Mouse (Mus musculus) neural tube, embryonic 12.5 days (tissue): ENCODE measurements around the gene Rab1b. TPM values are rescaled to one million over a fixed set of nuclear protein-coding genes. Genes with fewer than 3 reads are reported as not detected.
"Not testable (repeated sequence)": the region's sequence is repeated elsewhere in the genome, so short reads cannot be mapped to it uniquely, and the experiment has no call there.

Experiments used
- ATAC-seq: fragments of 200-750 bp; cut with Nextera tagmentation; 2 replicates; pipeline ENCODE4 v1.8.0; 2017; ENCODE audit warnings: low read depth, mild to moderate bottlenecking, moderate TSS enrichment, moderate library complexity; ENCODE audit not compliant: low FRiP score
- H3K27ac ChIP-seq: fragments of 300-500 bp; sonication (generic); 2 replicates; pipeline ENCODE4 v1.5.1; 2016
- H3K27me3 ChIP-seq: fragments of 300-500 bp; sonication (generic); replicated peaks from 2 replicates; pipeline ENCODE4 v1.6.1; 2016; ENCODE audit warnings: mild to moderate bottlenecking
- H3K36me3 ChIP-seq: fragments of 300-500 bp; sonication (generic); 2 replicates; pipeline ENCODE4 v1.6.1; 2016; ENCODE audit warnings: mild to moderate bottlenecking
- H3K4me1 ChIP-seq: fragments of 300-500 bp; sonication (generic); 2 replicates; pipeline ENCODE4 v1.6.1; 2016
- H3K4me2 ChIP-seq: fragments of 300-500 bp; sonication (generic); replicated peaks from 2 replicates; pipeline ENCODE4 v1.6.1; 2016; ENCODE audit warnings: mild to moderate bottlenecking
- H3K4me3 ChIP-seq: fragments of 300-500 bp; sonication (generic); 2 replicates; pipeline ENCODE4 v1.5.1; 2016
- H3K9ac ChIP-seq: fragments of 300-500 bp; sonication (generic); 2 replicates; pipeline ENCODE4 v1.6.1; 2016; ENCODE audit warnings: mild to moderate bottlenecking
- H3K9me3 ChIP-seq: fragments of 300-500 bp; sonication (generic); 2 replicates; pipeline ENCODE4 v1.6.1; 2016; ENCODE audit warnings: mild to moderate bottlenecking
- WGBS: fragments of 180-500 bp; shearing (Covaris S2); methylation state at CpG from one replicate; pipeline ENCODE4 v1.1.7; 2016; 5-methylcytosine and 5-hydroxymethylcytosine counted together
- polyA plus RNA-seq: library from polyadenylated mRNA; unstranded; fragments of >200 nt; fragmentation: Nextera tagmentation; extraction: Ambion mirVana; gene quantifications from 2 replicates; pipeline ENCODE4 v1.2.1, GENCODE M21; 2016

Rab1b gene
- 245 and 247 TPM in 2 replicates for polyA plus RNA-seq

DNA sequence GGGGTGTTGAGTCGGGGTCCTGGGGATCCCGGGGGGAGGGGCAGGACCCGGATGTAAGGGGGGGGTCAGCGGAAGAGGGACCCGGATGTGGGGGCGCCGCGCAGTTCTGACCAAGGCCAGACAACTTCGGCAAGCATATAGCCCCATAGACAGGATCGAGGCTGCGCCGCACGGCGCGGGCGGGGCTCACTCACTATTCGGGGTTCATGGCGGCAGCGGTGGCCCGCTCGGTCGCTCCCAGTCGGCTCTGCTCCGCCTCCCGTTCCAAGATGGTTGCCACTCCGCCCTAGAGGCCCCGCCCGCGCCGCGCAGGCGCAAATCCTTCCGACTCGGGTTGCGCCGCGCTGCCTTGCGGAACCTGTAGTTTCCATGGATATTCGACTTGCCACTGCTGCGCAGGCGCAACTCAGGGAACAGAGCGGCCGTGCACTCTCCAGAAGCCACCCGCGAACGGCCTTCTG is at the start of gene Rab1b:
Gene Rab1b, minus strand, starts transcription at position 342 of the 461 bp plus-strand sequence.
- Histone ChIP-seq H3K27ac (peak within 1 kb of the TSS; percentile 86), H3K36me3 (peaks cover 79% of the 10 kb centered on the region), H3K4me1 (peaks cover 10% of the 10 kb centered on the region), H3K4me2 (peak within 1 kb of the TSS; percentile 78), H3K9ac (peak within 1 kb of the TSS; percentile 80), H3K9me3 (no peaks in the 10 kb centered on the region), H3K4me3 (peak within 1 kb of the TSS; percentile 65), H3K27me3 (no peaks in the 10 kb centered on the region)
- WGBS = under 1% methylated on average over 46 of the region's 46 CpGs
- ATAC-seq = peak; percentile 94

GRCm38 (mm10) chr19:5152261-5152660 is 45.4 kb upstream of the Rab1b start:
- H3K4me2 ChIP-seq = no peak overlapping the region
- H3K9ac ChIP-seq = no peak overlapping the region
- H3K9me3 ChIP-seq = no peaks in the 10 kb centered on the region
- no peak overlapping the region for H3K27ac ChIP-seq
- H3K4me1 ChIP-seq = no peaks in the 10 kb centered on the region
- no peak overlapping the region for H3K4me3 ChIP-seq
- 87% methylated on average over 6 of the region's 6 CpGs for WGBS
- ATAC-seq = no peak
- H3K27me3 ChIP-seq = no peaks in the 10 kb centered on the region
- H3K36me3 ChIP-seq = peaks cover 8% of the 10 kb centered on the region

DNA sequence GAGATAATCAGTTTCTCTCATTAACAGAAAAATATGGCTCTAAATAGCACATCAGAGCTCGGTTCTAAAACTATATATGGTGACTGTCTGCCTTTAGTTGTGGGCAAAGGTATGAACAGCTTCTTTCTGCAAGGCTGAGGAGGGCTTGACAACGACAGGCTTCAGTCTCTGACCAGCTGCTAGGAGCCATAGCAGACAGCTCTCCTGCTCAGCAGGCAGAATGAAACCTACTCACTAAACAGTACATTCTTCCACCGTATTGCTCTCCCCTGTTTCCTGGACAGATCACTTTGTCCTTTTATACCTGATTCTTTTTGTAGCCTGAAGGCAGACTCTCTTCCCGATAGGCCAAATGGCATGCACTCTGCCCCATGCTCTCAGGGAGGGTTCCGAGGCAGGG is 44.9 kb upstream of the Rab1b start:
- Histone ChIP-seq H3K9me3 (no peaks in the 10 kb centered on the region), H3K27ac (no peak overlapping the region), H3K4me3 (no peak overlapping the region), H3K9ac (no peak overlapping the region), H3K4me1 (no peaks in the 10 kb centered on the region), H3K27me3 (no peaks in the 10 kb centered on the region), H3K36me3 (peaks cover 9% of the 10 kb centered on the region), H3K4me2 (no peak overlapping the region)
- ATAC-seq = no peak
- WGBS = 87% methylated on average over 5 of the region's 5 CpGs

GRCm38 (mm10) chr19:5151331-5151730 is 44.5 kb upstream of the Rab1b start:
- peaks cover 11% of the 10 kb centered on the region for H3K36me3 ChIP-seq
- H3K4me2 ChIP-seq = no peak overlapping the region
- WGBS = 45% methylated on average over 3 of the region's 3 CpGs
- no peak overlapping the region for H3K9ac ChIP-seq
- H3K4me1 ChIP-seq = no peaks in the 10 kb centered on the region
- H3K9me3 ChIP-seq = no peaks in the 10 kb centered on the region
- no peak for ATAC-seq
- H3K27ac ChIP-seq = no peak overlapping the region
- H3K27me3 ChIP-seq = no peaks in the 10 kb centered on the region
- no peak overlapping the region for H3K4me3 ChIP-seq

- Histone ChIP-seq H3K4me2 (no peak overlapping the region), H3K4me3 (no peak overlapping the region), H3K27ac (no peak overlapping the region), H3K27me3 (no peaks in the 10 kb centered on the region), H3K9ac (no peak overlapping the region), H3K4me1 (no peaks in the 10 kb centered on the region), H3K36me3 (peaks cover 19% of the 10 kb centered on the region), H3K9me3 (no peaks in the 10 kb centered on the region)
- no peak for ATAC-seq
- WGBS = 90% methylated on average over 6 of the region's 6 CpGs
Measured at GRCm38 (mm10) chr19:5150358-5150757, 43.5 kb upstream of the Rab1b start.

GRCm38 (mm10) chr19:5149041-5149440 is 42.2 kb upstream of the Rab1b start:
- not testable (repeated sequence) for H3K4me3 ChIP-seq, H3K9ac ChIP-seq, H3K4me2 ChIP-seq, H3K27ac ChIP-seq, H3K27me3 ChIP-seq, ATAC-seq, H3K9me3 ChIP-seq, H3K4me1 ChIP-seq
- WGBS = 81% methylated on average over 5 of the region's 6 CpGs
- peaks cover 30% of the 10 kb centered on the region for H3K36me3 ChIP-seq

- H3K27me3 ChIP-seq = no peaks in the 10 kb centered on the region
- no peak overlapping the region for H3K9ac ChIP-seq
- 3% methylated on average over 2 of the region's 2 CpGs for WGBS
- no peaks in the 10 kb centered on the region for H3K9me3 ChIP-seq
- no peak overlapping the region for H3K27ac ChIP-seq
- peaks cover 46% of the 10 kb centered on the region for H3K36me3 ChIP-seq
- no peak overlapping the region for H3K4me2 ChIP-seq
- ATAC-seq = no peak
- H3K4me3 ChIP-seq = no peak overlapping the region
- no peaks in the 10 kb centered on the region for H3K4me1 ChIP-seq
Measured at GRCm38 (mm10) chr19:5139640-5140039, 32.8 kb upstream of the Rab1b start.

DNA sequence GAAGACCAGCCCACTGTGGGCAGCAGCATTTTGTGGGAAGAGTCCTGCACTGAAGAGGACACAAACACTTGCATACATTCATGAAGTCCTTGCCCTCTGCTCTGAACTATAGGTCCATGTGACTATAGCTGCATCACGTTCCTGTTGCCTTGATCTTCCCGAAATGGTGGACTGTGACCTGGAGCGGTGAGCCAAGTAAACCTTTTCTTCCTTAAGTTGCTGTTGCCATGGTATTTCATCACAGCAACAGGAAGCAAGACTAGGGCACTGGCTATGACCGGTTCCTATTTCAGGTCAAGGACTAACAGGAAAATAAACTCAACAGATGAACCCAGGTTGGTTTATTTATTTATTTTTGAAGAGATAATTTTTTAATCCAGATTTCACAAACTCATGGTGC is 24.4 kb upstream of the Rab1b start:
- Histone ChIP-seq H3K4me1 (no peaks in the 10 kb centered on the region), H3K4me2 (no peak overlapping the region), H3K27ac (no peak overlapping the region), H3K36me3 (peaks cover 19% of the 10 kb centered on the region), H3K4me3 (no peak overlapping the region), H3K27me3 (no peaks in the 10 kb centered on the region), H3K9me3 (no peaks in the 10 kb centered on the region), H3K9ac (no peak overlapping the region)
- 84% methylated on average over 4 of the region's 4 CpGs for WGBS
- ATAC-seq = no peak

DNA sequence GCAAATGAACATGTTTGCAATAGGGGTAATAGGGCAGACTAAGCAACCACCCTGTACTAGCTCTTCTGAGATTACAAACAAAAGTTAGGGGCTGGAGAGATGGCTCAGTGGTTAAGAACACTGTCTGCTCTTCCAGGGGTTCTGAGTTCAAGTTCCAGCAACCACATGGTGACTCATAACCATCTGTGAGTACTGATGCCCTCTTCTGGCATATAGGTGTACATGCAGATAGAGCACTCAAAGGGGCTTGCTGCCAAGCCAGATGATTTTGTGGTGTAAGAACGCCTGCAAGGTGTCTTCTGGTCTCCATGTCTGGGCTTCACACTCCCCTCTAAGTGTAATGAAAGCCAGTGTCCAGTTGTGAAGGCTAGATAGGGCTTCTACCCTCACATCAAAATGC is 22.9 kb upstream of the Rab1b start:
- peaks cover 14% of the 10 kb centered on the region for H3K36me3 ChIP-seq
- 54% methylated on average over 1 of the region's 1 CpGs for WGBS
- H3K4me1 ChIP-seq = no peaks in the 10 kb centered on the region
- H3K9ac ChIP-seq = no peak overlapping the region
- no peak overlapping the region for H3K27ac ChIP-seq
- H3K4me2 ChIP-seq = no peak overlapping the region
- H3K27me3 ChIP-seq = no peaks in the 10 kb centered on the region
- H3K4me3 ChIP-seq = no peak overlapping the region
- H3K9me3 ChIP-seq = no peaks in the 10 kb centered on the region
- ATAC-seq = no peak

GRCm38 (mm10) chr19:5124055-5124614 is 17.3 kb upstream of the Rab1b start:
- ATAC-seq = no peak
- 72% methylated on average over 7 of the region's 7 CpGs for WGBS
- no peak overlapping the region for H3K9ac ChIP-seq

GRCm38 (mm10) chr19:5123241-5123640 is 16.4 kb upstream of the Rab1b start:
- Histone ChIP-seq H3K4me2 (no peak overlapping the region), H3K27ac (no peak overlapping the region), H3K9ac (no peak overlapping the region), H3K4me3 (no peak overlapping the region), H3K36me3 (no peaks in the 10 kb centered on the region), H3K9me3 (no peaks in the 10 kb centered on the region), H3K27me3 (no peaks in the 10 kb centered on the region), H3K4me1 (peaks cover 10% of the 10 kb centered on the region; the same call in 1 of the 2 replicates)
- ATAC-seq = no peak
- WGBS = 84% methylated on average over 3 of the region's 3 CpGs

More at GRCm38 (mm10) chr19:5124055-5124614, 17.3 kb upstream of the Rab1b start:
- Histone ChIP-seq H3K4me3 (no peak overlapping the region), H3K27me3 (no peaks in the 10 kb centered on the region), H3K27ac (no peak overlapping the region), H3K4me1 (peaks cover under 1% of the 10 kb centered on the region; the same call in 1 of the 2 replicates), H3K36me3 (no peaks in the 10 kb centered on the region), H3K9me3 (no peaks in the 10 kb centered on the region), H3K4me2 (no peak overlapping the region)

DNA sequence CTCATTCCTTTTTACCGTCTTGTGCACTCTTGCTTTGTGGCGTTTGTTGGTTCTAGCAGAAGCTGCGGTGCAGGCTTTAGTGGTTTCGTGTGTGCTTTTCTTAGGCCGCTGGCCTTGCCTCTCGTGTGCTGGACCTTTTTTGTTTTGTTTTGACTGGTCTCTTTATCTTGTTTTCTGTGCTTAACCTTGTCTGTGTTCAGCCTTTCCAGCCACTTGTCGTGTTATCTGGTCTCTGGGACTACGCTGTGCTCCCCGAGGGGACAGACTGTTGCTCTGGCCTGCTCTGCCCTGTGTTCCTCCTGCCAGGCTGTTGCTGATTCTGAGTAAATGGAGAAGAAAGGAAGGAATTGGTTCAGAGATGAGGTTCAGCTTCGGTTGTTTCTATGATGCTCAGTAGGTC is 15.6 kb upstream of the Rab1b start:
- no peaks in the 10 kb centered on the region for H3K9me3 ChIP-seq
- no peaks in the 10 kb centered on the region for H3K36me3 ChIP-seq
- no peak overlapping the region for H3K27ac ChIP-seq
- no peak overlapping the region for H3K9ac ChIP-seq
- no peak overlapping the region for H3K4me3 ChIP-seq
- H3K4me1 ChIP-seq = peaks cover 10% of the 10 kb centered on the region; the same call in 1 of the 2 replicates
- 85% methylated on average over 10 of the region's 10 CpGs for WGBS
- no peak overlapping the region for H3K4me2 ChIP-seq
- H3K27me3 ChIP-seq = no peaks in the 10 kb centered on the region
- no peak for ATAC-seq

DNA sequence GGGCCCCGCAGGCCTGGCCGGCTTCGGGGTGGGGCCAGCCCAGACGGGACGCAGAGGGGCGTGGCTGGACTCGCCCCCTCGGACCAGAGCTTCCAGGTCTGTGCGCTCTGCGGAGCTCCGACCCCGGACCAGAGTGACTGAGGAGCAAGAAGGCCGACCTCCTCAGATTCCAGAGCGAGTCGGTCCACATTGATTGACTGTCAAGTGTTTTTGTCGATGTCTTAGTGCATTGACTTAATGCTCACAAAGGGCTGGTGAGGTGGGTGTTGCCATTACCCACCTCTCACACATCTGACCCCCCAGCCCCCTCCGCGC is 11.5 kb upstream of the Rab1b start, which contains the start of gene Klc2:
Gene Klc2, minus strand, starts transcription at position 177 of the 315 bp plus-strand sequence.
- H3K27me3 ChIP-seq = no peaks in the 10 kb centered on the region
- under 1% methylated on average over 18 of the region's 18 CpGs for WGBS
- peak within 1 kb of the TSS; percentile 71 for H3K4me3 ChIP-seq
- H3K9me3 ChIP-seq = no peaks in the 10 kb centered on the region
- ATAC-seq = peak; percentile 85
- H3K27ac ChIP-seq = peak within 1 kb of the TSS; percentile 71
- H3K9ac ChIP-seq = peak within 1 kb of the TSS; percentile 87
- peaks cover 18% of the 10 kb centered on the region for H3K4me1 ChIP-seq
- H3K4me2 ChIP-seq = peak within 1 kb of the TSS; percentile 91
- H3K36me3 ChIP-seq = peaks cover 8% of the 10 kb centered on the region; the same call in 1 of the 2 replicates
